Mouse (Mus musculus) Patski (cell line): Measurements from ENCODE around the gene Rnf166. TPM values are rescaled to one million over a fixed set of nuclear protein-coding genes. Genes with fewer than 3 reads are reported as not detected.

Experiments
- ATAC-seq: fragments of 100-300 bp; one replicate; pipeline ENCODE4 v1.8.0; 2021
- CTCF ChIA-PET: fragments of 350-600 bp; sonication (Branson Sonifier 250); formaldehyde crosslinking; loops from one replicate; lab custom pipeline; 2022; ENCODE audit warnings: inconsistent platforms; lab: Charles Lee
- POLR2A ChIA-PET: fragments of 350-600 bp; sonication (Branson Sonifier 250); formaldehyde crosslinking; loops from one replicate; lab custom pipeline; 2022; ENCODE audit warnings: antibody characterized with exemption, inconsistent platforms; lab: Charles Lee
- DNase-seq: peaks from one replicate; pipeline ENCODE4 v3.0.0-alpha.2; 2011; ENCODE audit warnings: low read depth, low spot score
- H3K27me3 ChIP-seq: fragments of 371-371 bp; one replicate; pipeline ENCODE4 v1.5.1; 2021
- CTCF ChIP-seq: fragments of 100-300 bp; IDR thresholded peaks from one replicate; pipeline ENCODE4 v1.5.1; 2021
- in situ Hi-C: fragments of 300-500 bp; cut with MboI; formaldehyde crosslinking; loops from 3 replicates; pipeline ENCODE4 v1.11.1; 2018; ENCODE audit warnings: low pct_unique_long_range_greater_than_20kb, mixed read lengths
- polyA plus RNA-seq: library from polyadenylated mRNA; unstranded; gene quantifications from one replicate; pipeline ENCODE4 v1.2.3, GENCODE M21; 2021

Rnf166 gene
- polyA plus RNA-seq, 1 experiment from 2014 or later = 41.5 TPM

DNA sequence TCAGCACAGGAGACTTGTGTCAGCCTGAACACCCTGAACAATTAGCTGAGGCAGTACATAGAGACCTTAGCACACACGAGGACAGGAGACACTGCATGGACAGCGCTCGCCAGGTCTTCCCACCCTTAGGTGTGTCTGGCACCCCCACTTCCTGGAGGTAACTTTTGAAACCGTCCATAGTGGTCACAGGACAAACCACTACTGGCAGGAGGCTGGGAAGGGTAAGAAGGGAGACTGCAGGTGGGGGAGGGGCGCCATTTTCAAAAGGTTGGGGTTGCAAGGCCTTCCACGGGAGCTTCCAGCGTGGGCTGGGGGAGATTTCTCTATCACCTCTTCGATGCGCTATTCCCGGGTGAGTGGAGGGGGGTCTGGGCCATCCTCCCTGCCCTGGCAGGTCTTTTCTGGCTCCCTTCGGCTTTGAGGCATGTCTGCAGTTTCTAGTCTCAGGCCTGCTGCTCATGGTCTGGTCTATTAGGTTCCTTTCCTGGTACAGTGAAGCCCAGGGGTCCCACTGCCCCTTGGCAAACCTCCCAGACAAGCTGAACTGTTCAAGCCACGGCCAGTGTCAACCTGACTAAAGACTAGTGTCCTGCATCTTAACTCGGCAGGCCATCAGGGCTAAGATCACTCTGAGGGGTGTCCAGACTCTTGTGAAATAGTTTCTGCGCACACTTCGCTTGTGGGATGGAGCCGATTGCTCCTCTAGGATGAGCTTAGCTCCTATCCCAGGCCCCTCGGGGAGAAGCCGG, 44.0 kb downstream of the Rnf166 start:
- in situ Hi-C loops = no loop called here
- DNase-seq = no peak
- ATAC-seq = peak; percentile 28
- no peak for TF ChIP-seq CTCF
- no peaks in the 10 kb centered on the region for H3K27me3 ChIP-seq
- ChIA-PET POLR2A (interaction anchor here (1.4 to 2.7 kb wide), 3 partner anchors 10 to 43 kb away, joined by 3 to 11 read pairs (median 7); partner anchors contain the start of genes Il17c and Mvd), CTCF (interaction anchor here (1.8 kb wide), 1 partner anchor 11 kb away, joined by 4 read pairs; the partner anchor contains the start of gene Mvd)

- CTCF ChIA-PET = no interaction called here
- DNase-seq (no peak), ATAC-seq (no peak)
- TF ChIP-seq CTCF = no peak
- in situ Hi-C loops = no loop called here
- POLR2A ChIA-PET = interaction anchor here (1.6 kb wide), 1 partner anchor 18 kb away, joined by 3 read pairs; no protein-coding TSS in a partner anchor
- no peaks in the 10 kb centered on the region for H3K27me3 ChIP-seq
These were observed 45.2 kb downstream of the Rnf166 start for GRCm38 (mm10) chr8:122430646-122431045.

DNA sequence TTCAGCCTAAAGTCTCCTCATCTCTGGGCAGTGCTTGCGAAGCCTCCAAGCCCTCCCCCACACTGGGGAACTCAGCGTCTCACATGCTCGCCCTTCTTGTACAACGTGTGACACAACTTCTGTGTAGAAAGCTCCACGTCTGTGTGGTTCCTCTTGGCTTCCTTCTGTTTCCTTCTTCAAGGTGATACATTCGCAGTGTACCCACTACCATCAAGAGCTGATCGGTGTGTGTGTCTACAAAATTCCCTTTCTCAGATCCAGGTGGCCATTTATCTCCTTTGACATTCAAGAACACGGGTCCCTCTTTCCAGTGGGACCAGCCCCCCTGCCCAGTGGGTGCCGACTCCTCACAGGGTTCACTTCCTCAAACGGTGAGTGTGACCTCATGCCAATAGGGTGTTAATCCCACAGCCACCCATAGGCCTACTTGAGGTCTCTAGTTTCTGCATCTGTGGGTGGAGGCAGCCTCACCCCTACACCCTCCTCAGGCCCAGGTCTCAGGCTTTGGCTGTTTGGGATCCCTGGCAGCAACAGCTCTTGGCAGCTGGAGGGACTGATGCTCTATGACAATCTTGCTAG, 45.7 kb downstream of the Rnf166 start:
- H3K27me3 ChIP-seq = no peaks in the 10 kb centered on the region
- in situ Hi-C loops = no loop called here
- ChIA-PET POLR2A (interaction anchor here (1.6 kb wide), 1 partner anchor 17 kb away, joined by 3 read pairs; no protein-coding TSS in a partner anchor), CTCF (no interaction called here)
- no peak for TF ChIP-seq CTCF
- ATAC-seq (no peak), DNase-seq (no peak)

- in situ Hi-C loops = no loop called here
- DNase-seq (no peak), ATAC-seq (no peak)
- TF ChIP-seq CTCF = no peak
- H3K27me3 ChIP-seq = no peaks in the 10 kb centered on the region
- ChIA-PET CTCF (no interaction called here), POLR2A (interaction anchor here (1.0 kb wide), 1 partner anchor 16 kb away, joined by 3 read pairs; no protein-coding TSS in a partner anchor)
These were observed 47.7 kb downstream of the Rnf166 start for GRCm38 (mm10) chr8:122428163-122428562.

GRCm38 (mm10) chr8:122427607-122428006, 48.3 kb downstream of the Rnf166 start:
- ATAC-seq (no peak), DNase-seq (no peak)
- TF ChIP-seq CTCF = no peak
- in situ Hi-C loops = no loop called here
- POLR2A ChIA-PET = interaction anchor here (1.0 kb wide), 1 partner anchor 16 kb away, joined by 3 read pairs; no protein-coding TSS in a partner anchor
- CTCF ChIA-PET = no interaction called here
- no peaks in the 10 kb centered on the region for H3K27me3 ChIP-seq

DNA sequence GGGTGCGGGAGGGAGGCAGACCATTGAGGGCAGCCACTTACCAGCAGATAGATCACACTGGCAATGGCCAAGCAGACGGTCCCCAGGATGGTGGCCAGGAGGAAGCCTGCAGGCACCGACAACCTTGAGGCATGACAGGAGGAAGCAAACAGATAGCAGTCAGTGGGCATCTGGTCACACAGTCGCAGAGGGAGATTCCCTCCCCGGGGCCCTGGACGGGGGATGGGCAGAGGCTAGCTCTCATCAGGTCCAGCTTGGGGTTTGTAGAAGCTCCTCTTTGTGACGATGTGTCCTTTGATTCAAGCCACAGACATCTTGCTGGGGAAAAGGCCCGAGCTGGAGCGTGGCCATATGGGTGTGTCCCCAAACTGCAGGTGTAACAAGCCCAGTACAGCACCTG, 49.7 kb downstream of the Rnf166 start:
- TF ChIP-seq CTCF = no peak
- POLR2A ChIA-PET = no interaction called here
- no peak for ATAC-seq
- CTCF ChIA-PET = interaction anchor here (1.9 kb wide), 1 partner anchor 17 kb away, joined by 6 read pairs; the partner anchor contains the start of gene Mvd
- DNase-seq = no peak
- H3K27me3 ChIP-seq = no peaks in the 10 kb centered on the region
- in situ Hi-C loops = no loop called here

GRCm38 (mm10) chr8:122423659-122424058, 52.2 kb downstream of the Rnf166 start:
- ChIA-PET POLR2A (no interaction called here), CTCF (interaction anchor here (0.7 to 1.3 kb wide), 3 partner anchors 12 to 20 kb away, joined by 3 read pairs; no protein-coding TSS in a partner anchor)
- TF ChIP-seq CTCF = no peak
- ATAC-seq = peak; percentile 22
- in situ Hi-C loops = no loop called here
- H3K27me3 ChIP-seq = no peaks in the 10 kb centered on the region
- no peak for DNase-seq

DNA sequence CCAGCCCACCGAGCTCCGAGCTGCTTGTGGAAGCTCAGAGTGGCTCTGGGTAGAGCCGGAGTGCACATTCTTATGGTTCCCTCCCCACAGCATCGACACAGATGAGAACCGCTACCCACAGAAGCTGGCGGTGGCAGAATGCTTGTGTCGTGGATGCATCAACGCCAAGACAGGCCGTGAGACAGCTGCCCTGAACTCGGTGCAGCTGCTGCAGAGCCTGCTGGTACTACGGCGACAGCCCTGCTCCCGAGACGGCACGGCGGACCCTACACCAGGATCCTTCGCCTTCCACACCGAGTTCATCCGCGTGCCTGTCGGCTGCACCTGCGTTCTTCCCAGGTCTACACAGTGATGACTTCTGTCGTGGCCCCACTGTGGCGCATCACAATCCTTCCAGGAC, 52.6 kb downstream of the Rnf166 start:
- ChIA-PET CTCF (interaction anchor here (1.1 to 1.3 kb wide), 2 partner anchors 14 to 20 kb away, joined by 3 read pairs; no protein-coding TSS in a partner anchor), POLR2A (interaction anchor here (0.6 to 1.4 kb wide), 4 partner anchors 34 to 75 kb away, joined by 3 to 4 read pairs (median 3); no protein-coding TSS in a partner anchor)
- no peak for DNase-seq
- no peaks in the 10 kb centered on the region for H3K27me3 ChIP-seq
- no peak for ATAC-seq
- in situ Hi-C loops = no loop called here
- no peak for TF ChIP-seq CTCF

GRCm38 (mm10) chr8:122421376-122422070, 54.3 kb downstream of the Rnf166 start, which contains the start of gene Il17c:
TSS of gene Il17c (plus strand) at chr8:122422020.
- ChIA-PET CTCF (no interaction called here), POLR2A (interaction anchor here (1.4 to 1.7 kb wide), 2 partner anchors 10 to 53 kb away, joined by 4 to 7 read pairs; no protein-coding TSS in a partner anchor)
- ATAC-seq = no peak
- H3K27me3 ChIP-seq = no peaks in the 10 kb centered on the region
- in situ Hi-C loops = no loop called here
- no peak for TF ChIP-seq CTCF
- DNase-seq = no peak

- POLR2A ChIA-PET = no interaction called here
- DNase-seq (no peak), ATAC-seq (no peak)
- CTCF ChIA-PET = no interaction called here
- in situ Hi-C loops = no loop called here
- TF ChIP-seq CTCF = no peak
- H3K27me3 ChIP-seq = no peaks in the 10 kb centered on the region
These were observed 55.8 kb downstream of the Rnf166 start for GRCm38 (mm10) chr8:122419881-122420555.

Other genes with a start within 250 kb of the Rnf166 start
- 17.8 TPM for gene Zfpm1, start 193.9 kb downstream of the Rnf166 start, polyA plus RNA-seq
- 0.23 TPM for gene Trhr2, start 115.3 kb downstream of the Rnf166 start, polyA plus RNA-seq
- gene Zc3h18, start 99.5 kb downstream of the Rnf166 start, polyA plus RNA-seq = 54.1 TPM
- 0.39 TPM for gene Il17c, start 54.0 kb downstream of the Rnf166 start, polyA plus RNA-seq
- 288 TPM for gene Cyba, start 43.1 kb downstream of the Rnf166 start, polyA plus RNA-seq
- 21.9 TPM for gene Mvd, start 32.6 kb downstream of the Rnf166 start, polyA plus RNA-seq
- 0.17 TPM for gene Snai3, start 15.3 kb downstream of the Rnf166 start, polyA plus RNA-seq
- gene Ctu2, start 79 bp upstream of the Rnf166 start, polyA plus RNA-seq = 27.4 TPM
- gene Piezo1, start 75.3 kb upstream of the Rnf166 start, polyA plus RNA-seq = 253 TPM
- 24.2 TPM for gene Cdt1, start 92.0 kb upstream of the Rnf166 start, polyA plus RNA-seq
- 224 TPM for gene Aprt, start 100.8 kb upstream of the Rnf166 start, polyA plus RNA-seq
- gene Galns, start 135.4 kb upstream of the Rnf166 start, polyA plus RNA-seq = 60.3 TPM
- 99.5 TPM for gene Trappc2l, start 135.6 kb upstream of the Rnf166 start, polyA plus RNA-seq
- 0.05 TPM for gene Pabpn1l, start 146.7 kb upstream of the Rnf166 start, polyA plus RNA-seq
- gene Cbfa2t3, start 223.0 kb upstream of the Rnf166 start, polyA plus RNA-seq = 0.26 TPM